ENCODE assay signal across 14 mouse cellular contexts in genomic region chr13:52036351-52036750, GRCm38 (mm10).
DNase-seq lines count a peak whose midpoint lies in the region; ATAC-seq lines count a peak whose summit lies in the region.
"Had no signal": no experiment of that assay in that cellular context is flagged by ENCODE, and none has a peak within 500 bp of the region (broad histone marks: within the 10 kb centered on the region; RNA-seq: fewer than 3 reads in every experiment).

No protein-coding gene starts in this region.

- H3K36me3 ChIP-seq in forebrain, embryonic 14.5 days (ENCODE audit: control insufficient read depth, insufficient read depth, low read length), result no peaks in the 10 kb centered on the region
- no peaks in the 10 kb centered on the region for H3K36me3 ChIP-seq in forebrain, embryonic 11.5 days (ENCODE audit: control insufficient read depth, insufficient read depth, low read length)
- no peaks in the 10 kb centered on the region for H3K36me3 ChIP-seq in intestine, embryonic 16.5 days (ENCODE audit: control insufficient read depth, insufficient read depth, low read length)

- WGBS in forebrain, embryonic 14.5 days, result 60% methylated on average over 5 of the region's 5 CpGs
- WGBS in forebrain, embryonic 11.5 days, result 76% methylated on average over 5 of the region's 5 CpGs
- 75% methylated on average over 5 of the region's 5 CpGs for WGBS in intestine, embryonic 16.5 days

- peaks cover 10% of the 10 kb centered on the region; the same call in 1 of the 2 replicates for H3K4me1 ChIP-seq in forebrain, embryonic 14.5 days (ENCODE audit: control insufficient read depth, insufficient read depth, low read length)
- no peaks in the 10 kb centered on the region for H3K4me1 ChIP-seq in forebrain, embryonic 11.5 days (replicated peaks; ENCODE audit: control insufficient read depth, insufficient read depth, low read length)
- H3K4me1 ChIP-seq in intestine, embryonic 16.5 days (ENCODE audit: control insufficient read depth, insufficient read depth, low read length), result peaks cover 18% of the 10 kb centered on the region

- H3K4me3 ChIP-seq in forebrain, embryonic 14.5 days (ENCODE audit: low read depth, low read length), result no peak overlapping the region
- no peak overlapping the region for H3K4me3 ChIP-seq in forebrain, embryonic 11.5 days (ENCODE audit: low read depth, low read length)
- no peak overlapping the region for H3K4me3 ChIP-seq in intestine, embryonic 16.5 days (ENCODE audit: low read length)

- ATAC-seq in forebrain, embryonic 14.5 days, result no peak
- ATAC-seq in forebrain, embryonic 11.5 days (replicated peaks; ENCODE audit: low FRiP score), result no peak
- ATAC-seq in intestine, embryonic 16.5 days, result no peak; the same call in 1 of the 2 replicates

- H3K9me3 ChIP-seq in forebrain, embryonic 14.5 days (replicated peaks; ENCODE audit: control insufficient read depth, low read length), result no peaks in the 10 kb centered on the region
- no peaks in the 10 kb centered on the region for H3K9me3 ChIP-seq in forebrain, embryonic 11.5 days (ENCODE audit: control insufficient read depth, low read length)
- H3K9me3 ChIP-seq in intestine, embryonic 16.5 days (ENCODE audit: control insufficient read depth, low read length), result no peaks in the 10 kb centered on the region

- peak; percentile 33 for DNase-seq in forebrain, embryonic 14.5 days (ENCODE audit: low spot score)
- DNase-seq in forebrain, embryonic 11.5 days (ENCODE audit: low spot score), result no peak
- DNase-seq in retina, postnatal 1 day, result peak; percentile 61
- DNase-seq in retina, embryonic 14.5 days (ENCODE audit: low spot score), result no peak
- no peak for DNase-seq in left cerebral cortex, adult 8-10 months (ENCODE audit: low spot score in 2 of 2)
- no peak for DNase-seq in thymus, postnatal 14 days
- DNase-seq in adrenal gland, postnatal 25 days, result no peak
- DNase-seq: gastrocnemius, postnatal 36 days; heart, postnatal 36 days; kidney, postnatal 25 days; liver; lung, postnatal 14 days; thymus, adult 2 months had no signal

- no peak overlapping the region for H3K4me2 ChIP-seq in forebrain, embryonic 14.5 days (ENCODE audit: low read length)
- no peak overlapping the region for H3K4me2 ChIP-seq in forebrain, embryonic 11.5 days (ENCODE audit: low read depth, low read length, severe bottlenecking)
- H3K4me2 ChIP-seq in intestine, embryonic 16.5 days (ENCODE audit: low read depth, low read length), result no peak overlapping the region

- no peak overlapping the region for H3K9ac ChIP-seq in forebrain, embryonic 14.5 days (ENCODE audit: low read length)
- H3K9ac ChIP-seq in forebrain, embryonic 11.5 days (ENCODE audit: low read length), result no peak overlapping the region
- no peak overlapping the region for H3K9ac ChIP-seq in intestine, embryonic 16.5 days (ENCODE audit: low read depth, low read length)

- H3K27me3 ChIP-seq in forebrain, embryonic 14.5 days (replicated peaks; ENCODE audit: control insufficient read depth, insufficient read depth, low read length), result no peaks in the 10 kb centered on the region
- H3K27me3 ChIP-seq in forebrain, embryonic 11.5 days (ENCODE audit: control insufficient read depth, insufficient read depth, low read length), result no peaks in the 10 kb centered on the region
- H3K27me3 ChIP-seq in intestine, embryonic 16.5 days (replicated peaks; ENCODE audit: control insufficient read depth, insufficient read depth, low read length), result no peaks in the 10 kb centered on the region

- H3K27ac ChIP-seq in forebrain, embryonic 14.5 days (ENCODE audit: low read depth, low read length), result no peak overlapping the region
- H3K27ac ChIP-seq in forebrain, embryonic 11.5 days (ENCODE audit: low read depth, low read length), result no peak overlapping the region
- peak overlapping the region; percentile 11; the same call in 1 of the 2 replicates for H3K27ac ChIP-seq in intestine, embryonic 16.5 days (ENCODE audit: low read length)

Comparison
In these comparisons a context has a peak if more than half of its experiments do, and no peak if none do; other contexts are left out.
1. DNase-seq: peak in forebrain, embryonic 14.5 days (single experiment) and retina, postnatal 1 day (single experiment); none in forebrain, embryonic 11.5 days (single experiment), retina, embryonic 14.5 days (single experiment), left cerebral cortex, adult 8-10 months (0 of 2), thymus, postnatal 14 days (single experiment) and adrenal gland, postnatal 25 days (single experiment).